Mouse (Mus musculus): Measurements from ENCODE around the gene Tmem30a.

Gene Tmem30a

GRCm38 (mm10) chr9:79792841-79793835, at the start of gene Tmem30a:
Tmem30a (minus strand) TSS chr9:79793507.
- peak; percentile 94 for DNase-seq

GRCm38 (mm10) chr9:79842615-79843014, 49.3 kb upstream of the Tmem30a start:
- no peak for DNase-seq

- DNase-seq = no peak
Measured at GRCm38 (mm10) chr9:79842028-79842427, 48.7 kb upstream of the Tmem30a start.

GRCm38 (mm10) chr9:79831294-79831693, 38.0 kb upstream of the Tmem30a start:
- DNase-seq = no peak

GRCm38 (mm10) chr9:79830874-79831273, 37.6 kb upstream of the Tmem30a start:
- DNase-seq = no peak

- DNase-seq = no peak
Measured at GRCm38 (mm10) chr9:79829842-79830800, 36.8 kb upstream of the Tmem30a start.

- no peak for DNase-seq
Measured at GRCm38 (mm10) chr9:79827072-79827471, 33.8 kb upstream of the Tmem30a start.

- no peak for DNase-seq
Measured at GRCm38 (mm10) chr9:79825526-79825925, 32.2 kb upstream of the Tmem30a start.

- no peak for DNase-seq
Measured at GRCm38 (mm10) chr9:79823856-79824255, 30.5 kb upstream of the Tmem30a start.

- DNase-seq = no peak
Measured at GRCm38 (mm10) chr9:79823438-79823837, 30.1 kb upstream of the Tmem30a start.

GRCm38 (mm10) chr9:79816464-79816863, 23.2 kb upstream of the Tmem30a start:
- no peak for DNase-seq

GRCm38 (mm10) chr9:79816013-79816412, 22.7 kb upstream of the Tmem30a start:
- no peak for DNase-seq

GRCm38 (mm10) chr9:79814592-79814991, 21.3 kb upstream of the Tmem30a start:
- no peak for DNase-seq

GRCm38 (mm10) chr9:79810969-79811902, 17.9 kb upstream of the Tmem30a start:
- no peak for DNase-seq

GRCm38 (mm10) chr9:79810534-79810933, 17.2 kb upstream of the Tmem30a start:
- no peak for DNase-seq

- DNase-seq = no peak
Measured at GRCm38 (mm10) chr9:79809411-79809810, 16.1 kb upstream of the Tmem30a start.

- DNase-seq = no peak
Measured at GRCm38 (mm10) chr9:79807178-79807577, 13.9 kb upstream of the Tmem30a start.

- DNase-seq = no peak
Measured at GRCm38 (mm10) chr9:79806317-79807075, 13.2 kb upstream of the Tmem30a start.

- DNase-seq = no peak
Measured at GRCm38 (mm10) chr9:79805426-79805825, 12.1 kb upstream of the Tmem30a start.

- no peak for DNase-seq
Measured at GRCm38 (mm10) chr9:79796461-79797135, 3.3 kb upstream of the Tmem30a start.

- no peak for DNase-seq
Measured at GRCm38 (mm10) chr9:79795076-79795475, 1.8 kb upstream of the Tmem30a start.
